Mouse (Mus musculus): ENCODE measurements at regions not wholly inside any gene's neighbourhood (a gene's known extent, or its start where the extent isn't known, plus 50 kb on each side); places are given as distances from the start of the nearest gene placed in this dataset.

GRCm38 (mm10) chr12:39695322-39695721 lies 342.5 kb downstream of the Arl4a start:
- H3K4me2 ChIP-seq (replicated peaks; ENCODE audit: low read depth, low read length): no peak overlapping the region
- H3K36me3 ChIP-seq (ENCODE audit: control insufficient read depth, insufficient read depth, low read length): no peaks in the 10 kb centered on the region
- no peaks in the 10 kb centered on the region for H3K4me1 ChIP-seq (replicated peaks; ENCODE audit: control insufficient read depth, insufficient read depth, low read length)
- no peak for DNase-seq (ENCODE audit: low spot score)
- no peak for ATAC-seq (ENCODE audit: low FRiP score)
- no peak overlapping the region for H3K9ac ChIP-seq (ENCODE audit: low read depth, low read length)
- H3K27ac ChIP-seq (ENCODE audit: low read depth, low read length): no peak overlapping the region
- no peak overlapping the region for H3K4me3 ChIP-seq (ENCODE audit: low read depth, low read length)
- no peaks in the 10 kb centered on the region for H3K9me3 ChIP-seq (ENCODE audit: control insufficient read depth, low read length)
- no peaks in the 10 kb centered on the region for H3K27me3 ChIP-seq (ENCODE audit: control insufficient read depth, insufficient read depth, low read length)
- WGBS: 75% methylated on average over 1 of the region's 1 CpGs

- no peak overlapping the region for H3K27ac ChIP-seq (ENCODE audit: low read depth, low read length)
- ATAC-seq (ENCODE audit: low FRiP score): no peak
- no peaks in the 10 kb centered on the region for H3K27me3 ChIP-seq (ENCODE audit: control insufficient read depth, insufficient read depth, low read length)
- H3K4me1 ChIP-seq (replicated peaks; ENCODE audit: control insufficient read depth, insufficient read depth, low read length): no peaks in the 10 kb centered on the region
- H3K9ac ChIP-seq (ENCODE audit: low read depth, low read length): no peak overlapping the region
- 67% methylated on average over 2 of the region's 2 CpGs for WGBS
- H3K9me3 ChIP-seq (ENCODE audit: control insufficient read depth, low read length): no peaks in the 10 kb centered on the region
- no peak overlapping the region for H3K4me3 ChIP-seq (ENCODE audit: low read depth, low read length)
- H3K4me2 ChIP-seq (replicated peaks; ENCODE audit: low read depth, low read length): no peak overlapping the region
- H3K36me3 ChIP-seq (ENCODE audit: control insufficient read depth, insufficient read depth, low read length): no peaks in the 10 kb centered on the region
- no peak for DNase-seq (ENCODE audit: low spot score)
Observed at GRCm38 (mm10) chr12:39692043-39692442, 345.8 kb downstream of the Arl4a start.

- Histone ChIP-seq H3K9ac (ENCODE audit: low read depth, low read length) (no peak overlapping the region), H3K4me3 (ENCODE audit: low read depth, low read length) (no peak overlapping the region), H3K4me2 (replicated peaks; ENCODE audit: low read depth, low read length) (no peak overlapping the region), H3K36me3 (ENCODE audit: control insufficient read depth, insufficient read depth, low read length) (no peaks in the 10 kb centered on the region), H3K4me1 (replicated peaks; ENCODE audit: control insufficient read depth, insufficient read depth, low read length) (no peaks in the 10 kb centered on the region), H3K27me3 (ENCODE audit: control insufficient read depth, insufficient read depth, low read length) (no peaks in the 10 kb centered on the region), H3K27ac (ENCODE audit: low read depth, low read length) (no peak overlapping the region), H3K9me3 (ENCODE audit: control insufficient read depth, low read length) (no peaks in the 10 kb centered on the region)
- no peak for DNase-seq (ENCODE audit: low spot score)
- ATAC-seq (ENCODE audit: low FRiP score): no peak
Observed at GRCm38 (mm10) chr12:39685399-39685798, 352.4 kb downstream of the Arl4a start.

DNA sequence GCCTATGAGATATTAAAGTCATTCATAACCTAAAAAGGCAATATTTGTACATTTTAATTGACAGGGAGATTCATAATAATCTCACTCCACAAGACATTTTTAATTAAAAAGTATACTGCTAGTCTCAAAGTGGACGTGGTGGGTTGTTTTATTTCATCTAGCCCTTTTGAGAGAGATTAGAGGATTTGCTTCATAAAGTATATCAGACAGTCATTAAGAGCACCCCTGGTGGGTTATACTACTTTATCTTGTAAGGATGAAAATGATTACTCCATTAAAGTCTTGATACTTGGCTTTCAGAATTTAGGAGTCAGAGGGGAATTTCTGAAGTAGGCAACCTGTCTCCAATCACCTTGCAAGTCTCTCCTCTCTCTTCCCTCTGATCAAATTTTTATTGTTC lies 355.7 kb downstream of the Arl4a start:
- no peak for ATAC-seq (ENCODE audit: low FRiP score)
- no peak for DNase-seq (ENCODE audit: low spot score)
- H3K4me1 ChIP-seq (replicated peaks; ENCODE audit: control insufficient read depth, insufficient read depth, low read length): no peaks in the 10 kb centered on the region
- H3K9me3 ChIP-seq (ENCODE audit: control insufficient read depth, low read length): no peaks in the 10 kb centered on the region
- H3K36me3 ChIP-seq (ENCODE audit: control insufficient read depth, insufficient read depth, low read length): no peaks in the 10 kb centered on the region
- H3K4me2 ChIP-seq (replicated peaks; ENCODE audit: low read depth, low read length): no peak overlapping the region
- no peak overlapping the region for H3K27ac ChIP-seq (ENCODE audit: low read depth, low read length)
- 84% methylated on average over 1 of the region's 1 CpGs for WGBS
- no peaks in the 10 kb centered on the region for H3K27me3 ChIP-seq (ENCODE audit: control insufficient read depth, insufficient read depth, low read length)
- no peak overlapping the region for H3K9ac ChIP-seq (ENCODE audit: low read depth, low read length)
- no peak overlapping the region for H3K4me3 ChIP-seq (ENCODE audit: low read depth, low read length)

- WGBS: 81% methylated on average over 2 of the region's 2 CpGs
- Histone ChIP-seq H3K27me3 (ENCODE audit: control insufficient read depth, insufficient read depth, low read length) (no peaks in the 10 kb centered on the region), H3K9ac (ENCODE audit: low read depth, low read length) (no peak overlapping the region), H3K27ac (ENCODE audit: low read depth, low read length) (no peak overlapping the region), H3K4me2 (replicated peaks; ENCODE audit: low read depth, low read length) (no peak overlapping the region), H3K4me3 (ENCODE audit: low read depth, low read length) (no peak overlapping the region), H3K9me3 (ENCODE audit: control insufficient read depth, low read length) (no peaks in the 10 kb centered on the region), H3K36me3 (ENCODE audit: control insufficient read depth, insufficient read depth, low read length) (no peaks in the 10 kb centered on the region), H3K4me1 (replicated peaks; ENCODE audit: control insufficient read depth, insufficient read depth, low read length) (no peaks in the 10 kb centered on the region)
- DNase-seq (ENCODE audit: low spot score) (no peak), ATAC-seq (ENCODE audit: low FRiP score) (no peak)
Observed at GRCm38 (mm10) chr12:39675608-39676007, 362.2 kb downstream of the Arl4a start.

DNA sequence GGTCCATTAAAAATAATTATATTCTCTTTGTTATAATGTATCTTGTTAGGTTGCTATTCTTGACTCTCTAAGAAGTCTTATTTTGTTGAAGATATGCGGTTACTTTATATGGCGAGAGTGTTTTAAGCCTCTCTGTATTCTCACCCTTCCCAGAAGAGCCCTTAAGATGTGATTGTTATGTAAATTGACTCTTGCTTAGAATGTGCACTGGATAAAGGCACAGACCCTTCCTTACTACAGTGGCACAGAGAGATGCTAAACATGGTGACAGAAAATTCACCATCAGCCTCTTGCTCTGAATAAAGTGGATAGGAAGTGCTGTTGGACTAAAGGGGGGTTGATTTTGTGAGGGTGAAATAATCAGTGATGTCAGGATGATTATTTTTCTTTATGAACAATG lies 370.1 kb downstream of the Arl4a start:
- 55% methylated on average over 2 of the region's 2 CpGs for WGBS
- no peak overlapping the region for H3K4me3 ChIP-seq (ENCODE audit: low read depth, low read length)
- H3K4me1 ChIP-seq (replicated peaks; ENCODE audit: control insufficient read depth, insufficient read depth, low read length): no peaks in the 10 kb centered on the region
- no peaks in the 10 kb centered on the region for H3K27me3 ChIP-seq (ENCODE audit: control insufficient read depth, insufficient read depth, low read length)
- H3K27ac ChIP-seq (ENCODE audit: low read depth, low read length): no peak overlapping the region
- no peak overlapping the region for H3K9ac ChIP-seq (ENCODE audit: low read depth, low read length)
- DNase-seq (ENCODE audit: low spot score) (no peak), ATAC-seq (ENCODE audit: low FRiP score) (no peak)
- no peaks in the 10 kb centered on the region for H3K36me3 ChIP-seq (ENCODE audit: control insufficient read depth, insufficient read depth, low read length)
- no peak overlapping the region for H3K4me2 ChIP-seq (replicated peaks; ENCODE audit: low read depth, low read length)
- no peaks in the 10 kb centered on the region for H3K9me3 ChIP-seq (ENCODE audit: control insufficient read depth, low read length)

DNA sequence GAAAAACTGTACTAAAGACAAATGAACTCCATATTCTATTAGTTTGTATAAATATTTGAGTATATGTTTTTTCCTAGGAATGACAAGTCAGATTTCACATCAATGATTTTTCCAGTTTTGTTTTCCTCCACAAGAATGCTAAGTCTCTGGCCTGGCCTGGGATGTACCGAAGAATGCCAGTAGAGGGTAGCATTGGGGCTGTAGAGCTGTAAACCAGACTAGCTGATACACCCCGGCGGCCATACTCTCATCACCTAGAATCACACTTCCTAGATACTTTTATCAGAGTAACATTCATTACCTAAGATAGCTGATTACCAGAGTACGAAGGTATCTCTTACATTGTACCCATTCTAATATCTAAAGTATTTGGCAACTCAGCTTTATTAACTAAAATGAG lies 372.4 kb downstream of the Arl4a start:
- H3K27me3 ChIP-seq (ENCODE audit: control insufficient read depth, insufficient read depth, low read length): no peaks in the 10 kb centered on the region
- 14% methylated on average over 4 of the region's 4 CpGs for WGBS
- no peaks in the 10 kb centered on the region for H3K4me1 ChIP-seq (replicated peaks; ENCODE audit: control insufficient read depth, insufficient read depth, low read length)
- DNase-seq (ENCODE audit: low spot score): peak; percentile 77
- peak; percentile 88 for ATAC-seq (ENCODE audit: low FRiP score)
- H3K9ac ChIP-seq (ENCODE audit: low read depth, low read length): no peak overlapping the region
- H3K4me2 ChIP-seq (replicated peaks; ENCODE audit: low read depth, low read length): no peak overlapping the region
- H3K9me3 ChIP-seq (ENCODE audit: control insufficient read depth, low read length): no peaks in the 10 kb centered on the region
- no peaks in the 10 kb centered on the region for H3K36me3 ChIP-seq (ENCODE audit: control insufficient read depth, insufficient read depth, low read length)
- no peak overlapping the region for H3K4me3 ChIP-seq (ENCODE audit: low read depth, low read length)
- no peak overlapping the region for H3K27ac ChIP-seq (ENCODE audit: low read depth, low read length)

DNA sequence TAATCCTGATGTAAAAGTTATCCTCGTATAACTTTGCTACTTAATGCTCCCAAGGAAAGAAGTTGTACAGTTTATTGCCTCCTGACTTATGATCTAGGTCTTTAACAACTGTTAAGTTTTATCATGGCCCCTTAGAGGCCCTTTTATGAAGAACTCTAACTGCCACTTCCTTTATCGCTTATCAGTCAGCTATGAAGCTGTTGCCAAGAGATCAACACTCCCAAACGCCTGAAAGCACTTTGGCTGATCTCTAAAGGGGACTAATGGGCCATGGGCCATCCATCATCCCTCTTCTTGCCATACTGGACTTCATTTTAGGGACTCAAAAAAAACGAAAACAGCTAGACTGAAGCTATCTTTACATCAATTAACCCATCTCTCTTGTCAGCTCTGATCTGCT lies 377.4 kb downstream of the Arl4a start:
- H3K36me3 ChIP-seq (ENCODE audit: control insufficient read depth, insufficient read depth, low read length): no peaks in the 10 kb centered on the region

DNA sequence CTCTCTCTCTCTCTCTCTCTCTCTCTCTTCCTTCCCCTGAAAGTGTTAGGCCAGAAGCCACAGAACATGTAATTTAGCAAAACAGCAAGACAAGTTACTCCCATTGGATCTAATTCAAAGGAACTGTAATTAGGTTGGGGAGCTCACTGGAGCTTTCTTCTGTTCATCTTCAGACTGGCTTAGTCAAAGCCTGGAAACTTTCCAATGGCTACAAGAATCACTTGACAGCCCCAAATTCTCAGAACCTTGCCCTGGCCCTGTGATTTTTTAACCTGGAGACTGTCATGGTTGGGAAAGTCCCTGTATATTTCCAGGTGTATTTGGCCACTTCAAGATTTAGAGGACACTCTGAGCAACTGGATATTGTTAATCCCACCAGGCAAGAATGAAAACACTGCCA lies 381.2 kb downstream of the Arl4a start:
- H3K4me1 ChIP-seq (replicated peaks; ENCODE audit: control insufficient read depth, insufficient read depth, low read length): no peaks in the 10 kb centered on the region
- DNase-seq (ENCODE audit: low spot score) (no peak), ATAC-seq (ENCODE audit: low FRiP score) (no peak)
- no peaks in the 10 kb centered on the region for H3K9me3 ChIP-seq (ENCODE audit: control insufficient read depth, low read length)
- H3K4me3 ChIP-seq (ENCODE audit: low read depth, low read length): no peak overlapping the region
- no peak overlapping the region for H3K9ac ChIP-seq (ENCODE audit: low read depth, low read length)
- H3K36me3 ChIP-seq (ENCODE audit: control insufficient read depth, insufficient read depth, low read length): no peaks in the 10 kb centered on the region
- no peak overlapping the region for H3K27ac ChIP-seq (ENCODE audit: low read depth, low read length)
- H3K4me2 ChIP-seq (replicated peaks; ENCODE audit: low read depth, low read length): no peak overlapping the region
- no peaks in the 10 kb centered on the region for H3K27me3 ChIP-seq (ENCODE audit: control insufficient read depth, insufficient read depth, low read length)

More for the DNA sequence above, 377.4 kb downstream of the Arl4a start:
- H3K4me2 ChIP-seq (replicated peaks; ENCODE audit: low read depth, low read length): no peak overlapping the region
- H3K4me1 ChIP-seq (replicated peaks; ENCODE audit: control insufficient read depth, insufficient read depth, low read length): no peaks in the 10 kb centered on the region
- no peaks in the 10 kb centered on the region for H3K9me3 ChIP-seq (ENCODE audit: control insufficient read depth, low read length)
- no peak for ATAC-seq (ENCODE audit: low FRiP score)
- no peak overlapping the region for H3K9ac ChIP-seq (ENCODE audit: low read depth, low read length)
- no peak overlapping the region for H3K4me3 ChIP-seq (ENCODE audit: low read depth, low read length)
- H3K27me3 ChIP-seq (ENCODE audit: control insufficient read depth, insufficient read depth, low read length): no peaks in the 10 kb centered on the region
- no peak for DNase-seq (ENCODE audit: low spot score)
- WGBS: 53% methylated on average over 4 of the region's 4 CpGs
- H3K27ac ChIP-seq (ENCODE audit: low read depth, low read length): no peak overlapping the region
